Mouse (Mus musculus) stomach, embryonic 16.5 days (tissue): Measurements from ENCODE around the gene Stard8. TPM values are rescaled to one million over a fixed set of nuclear protein-coding genes. Genes with fewer than 3 reads are reported as not detected.
"Not testable (repeated sequence)": the region's sequence is repeated elsewhere in the genome, so short reads cannot be mapped to it uniquely, and the experiment has no call there.

Source experiments
- ATAC-seq: fragments of 200-750 bp; cut with Nextera tagmentation; 2 replicates; pipeline ENCODE4 v1.8.0; 2017; ENCODE audit warnings: moderate number of reproducible peaks, moderate TSS enrichment; ENCODE audit not compliant: insufficient read depth, low FRiP score
- H3K27ac ChIP-seq: fragments of 300-500 bp; sonication (generic); 2 replicates; pipeline ENCODE4 v1.5.1; 2014; ENCODE audit warnings: low read length
- H3K27me3 ChIP-seq: fragments of 300-500 bp; sonication (generic); 2 replicates; pipeline ENCODE4 v1.6.1; 2014; ENCODE audit warnings: low read length, control low read depth, mixed read lengths; ENCODE audit not compliant: control insufficient read depth, insufficient read depth
- H3K36me3 ChIP-seq: fragments of 300-500 bp; sonication (generic); 2 replicates; pipeline ENCODE4 v1.6.1; 2014; ENCODE audit warnings: low read length; ENCODE audit not compliant: control insufficient read depth, insufficient read depth
- H3K4me1 ChIP-seq: fragments of 300-500 bp; sonication (generic); 2 replicates; pipeline ENCODE4 v1.6.1; 2014; ENCODE audit warnings: low read length, control low read depth, mixed read lengths; ENCODE audit not compliant: control insufficient read depth, insufficient read depth
- H3K4me2 ChIP-seq: fragments of 300-500 bp; sonication (generic); 2 replicates; pipeline ENCODE4 v1.6.1; 2014; ENCODE audit warnings: low read depth, low read length, mixed read lengths
- H3K4me3 ChIP-seq: fragments of 300-500 bp; sonication (generic); replicated peaks from 2 replicates; pipeline ENCODE4 v1.5.1; 2014; ENCODE audit warnings: mild to moderate bottlenecking, low read length
- H3K9ac ChIP-seq: fragments of 300-500 bp; sonication (generic); 2 replicates; pipeline ENCODE4 v1.6.1; 2014; ENCODE audit warnings: low read length
- H3K9me3 ChIP-seq: fragments of 300-500 bp; sonication (generic); replicated peaks from 2 replicates; pipeline ENCODE4 v1.6.1; 2016; ENCODE audit warnings: low read length, control low read depth; ENCODE audit not compliant: control insufficient read depth
- WGBS: fragments of 180-500 bp; shearing (Covaris S2); extraction: QIAGEN DNeasy Blood & Tissue Kit; methylation state at CpG from one replicate; pipeline ENCODE4 v1.1.7; 2014; 5-methylcytosine and 5-hydroxymethylcytosine counted together
- polyA plus RNA-seq: library from polyadenylated mRNA; unstranded; fragments of >200 nt; fragmentation: Nextera tagmentation; extraction: Ambion mirVana; gene quantifications from 2 replicates; pipeline ENCODE4 v1.2.1, GENCODE M21; 2015

Stard8 gene
- polyA plus RNA-seq: 8.5 and 9.9 TPM in 2 replicates

DNA sequence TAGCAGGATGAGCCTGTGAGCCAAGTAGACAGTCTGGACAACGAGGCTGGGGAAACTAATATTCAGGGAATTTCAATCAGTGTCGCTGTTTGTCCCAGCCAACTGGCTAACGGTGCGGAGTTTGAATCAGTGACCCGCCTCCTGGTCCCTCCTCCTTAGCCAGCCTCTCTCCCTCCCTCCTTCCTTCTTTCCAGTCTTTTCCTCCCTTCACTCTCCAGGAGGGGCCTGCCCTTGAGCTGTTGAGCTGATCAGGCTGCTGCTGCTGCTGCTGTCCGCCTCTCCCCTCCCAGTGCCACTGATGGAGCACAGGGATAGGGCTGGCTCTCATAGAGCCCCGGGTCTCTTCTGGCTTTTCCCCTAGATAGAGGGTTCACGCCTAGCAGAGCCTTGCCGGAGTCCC, at the start of gene Stard8:
TSS of gene Stard8 (plus strand) at position 203 of the 400 bp plus-strand sequence.
- ATAC-seq: peak; percentile 77
- Histone ChIP-seq H3K9me3 (no peaks in the 10 kb centered on the region), H3K4me3 (peak within 1 kb of the TSS; percentile 32), H3K36me3 (no peaks in the 10 kb centered on the region), H3K4me1 (no peaks in the 10 kb centered on the region), H3K27ac (peak within 1 kb of the TSS; percentile 42; the same call in 1 of the 2 replicates), H3K27me3 (peaks cover 3% of the 10 kb centered on the region; the same call in 1 of the 2 replicates), H3K9ac (0 out of 2 replicates have a peak within 1 kb of the TSS, but pooled peaks have one; percentile 11), H3K4me2 (peak within 1 kb of the TSS; percentile 43)
- 40% methylated on average over 9 of the region's 9 CpGs for WGBS

DNA sequence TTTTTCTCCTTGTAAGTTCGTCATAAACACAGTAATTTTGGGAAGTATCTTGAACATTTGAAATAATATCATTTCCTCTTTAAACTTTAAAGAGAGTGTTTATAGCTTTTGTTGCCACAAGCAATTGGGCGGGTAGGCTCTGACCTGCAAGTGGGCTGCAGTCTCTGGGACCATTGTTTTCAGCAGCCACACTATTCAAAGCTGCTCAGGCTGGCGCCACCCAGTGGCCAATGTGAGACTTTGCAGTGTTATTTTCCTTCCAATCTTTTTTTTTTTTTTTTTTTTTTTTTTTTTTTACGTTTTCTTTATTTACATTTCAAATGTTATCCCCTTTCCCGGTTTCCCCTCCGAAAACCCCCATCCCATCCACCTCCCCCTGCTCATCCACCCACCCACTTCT, 49.1 kb upstream of the Stard8 start:
- Histone ChIP-seq H3K4me2 (no peak overlapping the region), H3K9ac (no peak overlapping the region), H3K27me3 (peaks cover 3% of the 10 kb centered on the region; the same call in 1 of the 2 replicates), H3K27ac (no peak overlapping the region), H3K9me3 (no peaks in the 10 kb centered on the region), H3K4me1 (no peaks in the 10 kb centered on the region), H3K36me3 (no peaks in the 10 kb centered on the region), H3K4me3 (no peak overlapping the region)
- no peak for ATAC-seq
- 35% methylated on average over 6 of the region's 6 CpGs for WGBS

DNA sequence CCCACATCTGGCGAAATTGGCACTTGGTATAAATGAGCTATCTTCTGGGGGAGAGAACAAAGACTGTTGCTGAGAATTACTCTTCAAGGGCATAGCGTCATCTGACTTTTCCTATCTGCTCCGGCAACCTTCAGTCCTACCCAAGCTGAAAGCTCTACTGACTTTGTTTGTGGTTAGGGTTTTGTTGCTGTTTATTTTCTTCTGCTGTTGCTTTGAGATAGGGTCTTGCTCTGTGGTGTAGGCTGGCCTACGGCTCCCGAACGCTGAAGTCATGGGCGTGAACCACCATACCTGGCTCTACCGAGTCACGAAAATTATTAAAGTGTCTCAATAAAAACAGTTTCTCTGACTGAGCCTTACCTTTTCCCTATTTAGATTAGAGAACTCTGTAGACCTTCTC, 44.8 kb upstream of the Stard8 start:
- 83% methylated on average over 9 of the region's 9 CpGs for WGBS
- no peak for ATAC-seq
- Histone ChIP-seq H3K27me3 (peaks cover 3% of the 10 kb centered on the region; the same call in 1 of the 2 replicates), H3K4me2 (no peak overlapping the region), H3K4me3 (no peak overlapping the region), H3K9me3 (no peaks in the 10 kb centered on the region), H3K36me3 (no peaks in the 10 kb centered on the region), H3K9ac (no peak overlapping the region), H3K27ac (no peak overlapping the region), H3K4me1 (no peaks in the 10 kb centered on the region)

DNA sequence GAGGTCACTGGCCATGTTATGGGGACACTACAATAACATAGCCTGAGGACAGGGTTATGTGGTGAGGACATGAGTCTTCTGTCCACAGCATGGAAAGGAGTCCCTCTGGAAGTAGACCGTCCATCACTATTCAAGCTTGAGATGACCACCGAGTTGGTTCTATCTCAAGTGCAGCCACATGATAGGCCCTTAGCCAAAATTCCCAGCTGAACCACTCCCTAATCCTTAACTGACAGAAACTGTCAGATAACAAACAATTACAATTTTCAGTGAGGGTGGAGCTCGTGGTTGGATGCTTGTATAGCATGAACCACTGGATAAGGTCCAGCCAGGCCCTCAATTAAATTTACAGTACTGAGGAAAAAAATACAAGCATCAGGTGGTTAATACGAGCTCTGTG, 44.0 kb upstream of the Stard8 start:
- WGBS: 68% methylated on average over 4 of the region's 4 CpGs
- Histone ChIP-seq H3K9me3 (no peaks in the 10 kb centered on the region), H3K27ac (no peak overlapping the region), H3K9ac (no peak overlapping the region), H3K4me1 (no peaks in the 10 kb centered on the region), H3K36me3 (no peaks in the 10 kb centered on the region), H3K27me3 (peaks cover 3% of the 10 kb centered on the region; the same call in 1 of the 2 replicates), H3K4me3 (no peak overlapping the region), H3K4me2 (no peak overlapping the region)
- ATAC-seq: no peak

DNA sequence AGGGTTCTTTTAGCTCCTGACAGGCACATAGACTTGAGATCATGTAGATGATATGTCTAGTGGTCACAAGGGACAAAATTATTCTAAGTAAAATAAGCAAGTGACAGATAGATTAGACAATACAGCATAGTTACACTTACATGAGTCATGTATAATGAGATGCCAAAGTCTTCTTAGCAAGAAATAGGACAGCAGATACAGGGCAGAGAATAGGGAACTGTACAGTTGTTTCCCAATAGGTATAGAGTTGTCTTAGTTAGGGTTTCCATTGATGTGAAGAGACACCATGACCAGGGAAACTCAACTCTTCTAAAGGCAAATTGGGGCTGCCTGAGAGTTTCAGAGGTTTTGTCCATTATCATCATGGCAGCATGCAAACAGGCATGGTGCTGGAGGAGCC, 39.3 kb upstream of the Stard8 start:
- no peak overlapping the region for H3K27ac ChIP-seq
- H3K9me3 ChIP-seq: no peaks in the 10 kb centered on the region
- H3K4me3 ChIP-seq: no peak overlapping the region
- no peaks in the 10 kb centered on the region for H3K4me1 ChIP-seq
- no peak overlapping the region for H3K9ac ChIP-seq
- no peak overlapping the region for H3K4me2 ChIP-seq
- ATAC-seq: no peak
- H3K36me3 ChIP-seq: no peaks in the 10 kb centered on the region
- H3K27me3 ChIP-seq: no peaks in the 10 kb centered on the region

DNA sequence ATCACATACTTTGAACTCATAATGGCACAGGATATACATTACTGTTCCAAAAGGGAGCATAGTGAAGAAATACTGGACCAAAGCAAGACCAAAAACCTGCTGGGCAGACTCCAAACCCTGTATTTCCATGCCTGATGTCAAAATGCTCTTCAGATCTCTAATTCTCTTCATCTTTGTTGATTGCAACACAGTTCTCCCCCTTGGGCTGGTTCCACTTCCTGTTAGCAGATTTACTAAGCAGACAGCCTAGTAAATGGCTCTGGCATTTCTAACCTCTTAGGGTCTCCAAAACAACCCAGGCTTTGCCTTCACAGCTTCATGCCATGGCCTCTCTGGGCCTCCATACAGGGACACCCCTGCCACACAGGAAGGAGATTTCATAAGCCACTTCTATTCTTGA, 38.5 kb upstream of the Stard8 start:
- H3K9ac ChIP-seq: no peak overlapping the region
- no peak overlapping the region for H3K4me2 ChIP-seq
- no peaks in the 10 kb centered on the region for H3K36me3 ChIP-seq
- H3K4me1 ChIP-seq: no peaks in the 10 kb centered on the region
- no peaks in the 10 kb centered on the region for H3K27me3 ChIP-seq
- no peak overlapping the region for H3K4me3 ChIP-seq
- H3K27ac ChIP-seq: no peak overlapping the region
- H3K9me3 ChIP-seq: no peaks in the 10 kb centered on the region
- no peak for ATAC-seq

DNA sequence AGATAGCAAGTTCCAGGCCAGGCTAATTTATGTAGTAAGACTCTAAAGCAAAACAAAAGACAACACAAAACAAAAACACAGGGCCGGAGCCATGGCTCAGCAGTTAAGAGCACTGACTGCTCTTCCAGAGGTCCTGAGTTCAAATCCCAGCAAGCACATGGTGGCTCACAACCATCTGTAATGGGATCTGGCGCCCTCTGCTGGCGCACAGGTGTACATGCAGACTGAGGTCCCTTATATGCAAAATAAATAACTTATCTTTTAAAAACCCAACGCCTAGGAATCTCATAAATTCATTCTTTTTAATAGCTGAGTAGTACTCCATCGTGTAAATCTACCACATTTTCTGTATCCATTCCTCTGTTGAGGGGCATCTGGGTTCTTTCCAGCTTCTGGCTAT, 16.4 kb upstream of the Stard8 start:
- WGBS: 62% methylated on average over 5 of the region's 5 CpGs
- H3K4me3 ChIP-seq, H3K4me1 ChIP-seq, H3K9ac ChIP-seq, H3K27ac ChIP-seq, H3K9me3 ChIP-seq, ATAC-seq, H3K4me2 ChIP-seq, H3K36me3 ChIP-seq: not testable (repeated sequence)
- H3K27me3 ChIP-seq: peaks cover 20% of the 10 kb centered on the region

DNA sequence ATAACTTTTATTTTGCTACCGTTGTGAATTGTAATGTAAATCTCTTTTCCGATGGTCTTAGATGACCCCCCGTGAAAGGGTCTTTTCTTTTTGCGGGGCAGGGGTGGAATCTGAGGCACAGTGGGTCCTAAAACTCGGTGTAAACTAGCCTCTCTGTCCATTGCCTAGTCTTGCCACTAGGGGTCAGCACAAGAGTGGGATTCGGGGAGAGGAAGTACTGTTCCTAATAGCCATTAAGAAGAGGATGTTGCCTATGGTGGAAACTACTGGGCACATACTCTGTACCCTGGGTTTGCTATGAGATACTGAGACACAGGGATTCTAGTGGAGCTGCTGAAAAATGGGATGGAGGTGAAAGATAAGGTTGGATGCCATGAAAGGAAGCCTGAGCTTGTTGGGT, 13.5 kb upstream of the Stard8 start:
- no peaks in the 10 kb centered on the region for H3K4me1 ChIP-seq
- H3K36me3 ChIP-seq: no peaks in the 10 kb centered on the region
- no peak overlapping the region for H3K27ac ChIP-seq
- H3K9ac ChIP-seq: no peak overlapping the region
- 35% methylated on average over 6 of the region's 6 CpGs for WGBS
- no peak overlapping the region for H3K4me3 ChIP-seq
- no peak overlapping the region for H3K4me2 ChIP-seq
- H3K27me3 ChIP-seq: peaks cover 19% of the 10 kb centered on the region
- ATAC-seq: peak; percentile 37; the same call in 1 of the 2 replicates
- no peaks in the 10 kb centered on the region for H3K9me3 ChIP-seq

DNA sequence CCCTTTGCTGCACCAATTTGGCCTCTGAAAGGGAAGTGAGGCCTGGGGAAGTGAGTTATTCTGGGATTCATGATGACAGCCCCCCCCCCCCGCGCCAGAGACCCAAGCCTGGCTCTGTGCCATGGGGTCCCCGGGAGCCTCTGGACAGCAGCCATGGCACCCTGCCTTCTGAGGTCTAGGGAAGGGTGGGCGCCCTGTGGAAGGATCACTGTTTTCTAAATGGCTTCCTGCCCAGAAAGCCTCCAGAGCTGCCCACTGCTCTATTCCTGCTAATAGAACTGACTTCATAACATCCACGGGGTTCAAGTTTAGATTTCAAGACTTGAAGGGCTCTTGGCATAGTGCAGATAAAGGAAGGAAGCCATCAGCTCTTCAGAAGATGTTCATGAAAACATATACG, 983 bp upstream of the Stard8 start:
- H3K4me3 ChIP-seq: no peak overlapping the region
- H3K36me3 ChIP-seq: no peaks in the 10 kb centered on the region
- 46% methylated on average over 6 of the region's 6 CpGs for WGBS
- no peak; the same call in 1 of the 2 replicates for ATAC-seq
- H3K27me3 ChIP-seq: no peaks in the 10 kb centered on the region; the same call in 1 of the 2 replicates
- no peak overlapping the region for H3K4me2 ChIP-seq
- no peak overlapping the region for H3K9ac ChIP-seq
- H3K9me3 ChIP-seq: no peaks in the 10 kb centered on the region
- H3K27ac ChIP-seq: no peak overlapping the region
- no peaks in the 10 kb centered on the region for H3K4me1 ChIP-seq

DNA sequence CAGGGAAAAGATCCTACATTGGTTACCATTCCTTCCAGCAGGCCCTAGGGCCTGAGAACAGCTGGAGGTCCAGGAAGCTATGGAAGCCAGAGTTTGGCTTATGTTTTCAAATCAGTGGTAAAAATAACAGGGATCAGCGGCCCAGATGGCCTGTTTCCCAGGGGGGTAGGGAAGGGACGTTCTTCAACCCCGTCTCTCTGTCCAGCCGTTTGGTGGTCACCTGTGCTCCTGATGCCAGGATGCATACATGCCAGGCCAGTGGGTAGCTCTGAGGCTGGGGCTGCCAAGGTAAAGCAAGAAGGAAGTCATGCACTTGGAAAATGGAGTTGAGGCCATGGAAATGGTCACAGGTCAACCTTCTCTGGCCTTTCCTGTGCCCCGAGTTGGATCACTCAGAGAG, 7.5 kb downstream of the Stard8 start:
- Histone ChIP-seq H3K9me3 (no peaks in the 10 kb centered on the region), H3K36me3 (no peaks in the 10 kb centered on the region), H3K4me2 (no peak overlapping the region), H3K4me3 (no peak overlapping the region), H3K9ac (no peak overlapping the region), H3K27ac (no peak overlapping the region), H3K27me3 (peaks cover 13% of the 10 kb centered on the region; the same call in 1 of the 2 replicates), H3K4me1 (no peaks in the 10 kb centered on the region)
- WGBS: 89% methylated on average over 5 of the region's 5 CpGs
- ATAC-seq: no peak
